Mouse (Mus musculus): Measurements from ENCODE around the gene Pih1d1. TPM values are rescaled to one million over a fixed set of nuclear protein-coding genes. Genes with fewer than 3 reads are reported as not detected.

Pih1d1 gene
- total and polyA plus RNA-seq, 2 experiments from 2014 or later: 56.3 to 152 TPM

- Histone ChIP-seq H3K4me1 (ENCODE audit: control insufficient read depth, insufficient read depth) (no peaks in the 10 kb centered on the region), H3K9me3 (replicated peaks; ENCODE audit: control insufficient read depth, low read length) (no peaks in the 10 kb centered on the region), H3K4me3 (ENCODE audit: low read depth, low read length) (no peak overlapping the region), H3K4me2 (ENCODE audit: low read depth, low read length) (no peak overlapping the region), H3K36me3 (replicated peaks; ENCODE audit: control insufficient read depth, insufficient read depth, low read length) (no peaks in the 10 kb centered on the region), H3K27ac (ENCODE audit: low read depth) (no peak overlapping the region), H3K27me3 (ENCODE audit: control insufficient read depth, insufficient read depth, low read length) (no peaks in the 10 kb centered on the region), H3K9ac (replicated peaks; ENCODE audit: low read depth, low read length) (no peak overlapping the region)
- no peak for DNase-seq (ENCODE audit: low spot score)
- ATAC-seq (ENCODE audit: insufficient read depth, low read depth): no peak
- TF ChIP-seq EP300 (IDR thresholded peaks at IDR 0.05; ENCODE audit: low read depth) (no peak), CTCF (IDR thresholded peaks at IDR 0.05; ENCODE audit: low read depth) (no peak)
- WGBS: 59% methylated on average over 2 of the region's 2 CpGs
Observed at GRCm38 (mm10) chr7:45111940-45112339, 42.2 kb upstream of the Pih1d1 start.

- DNase-seq (ENCODE audit: low spot score) (no peak), ATAC-seq (ENCODE audit: insufficient read depth, low read depth) (no peak)
- Histone ChIP-seq H3K9ac (replicated peaks; ENCODE audit: low read depth, low read length) (no peak overlapping the region), H3K4me2 (ENCODE audit: low read depth, low read length) (no peak overlapping the region), H3K36me3 (replicated peaks; ENCODE audit: control insufficient read depth, insufficient read depth, low read length) (no peaks in the 10 kb centered on the region), H3K9me3 (replicated peaks; ENCODE audit: control insufficient read depth, low read length) (no peaks in the 10 kb centered on the region), H3K27me3 (ENCODE audit: control insufficient read depth, insufficient read depth, low read length) (no peaks in the 10 kb centered on the region), H3K4me1 (ENCODE audit: control insufficient read depth, insufficient read depth) (no peaks in the 10 kb centered on the region), H3K27ac (ENCODE audit: low read depth) (no peak overlapping the region), H3K4me3 (ENCODE audit: low read depth, low read length) (no peak overlapping the region)
- 51% methylated on average over 3 of the region's 3 CpGs for WGBS
- TF ChIP-seq EP300 (IDR thresholded peaks at IDR 0.05; ENCODE audit: low read depth): no peak
- TF ChIP-seq CTCF (IDR thresholded peaks at IDR 0.05; ENCODE audit: low read depth): no peak
Observed at GRCm38 (mm10) chr7:45112529-45112928, 41.6 kb upstream of the Pih1d1 start.

GRCm38 (mm10) chr7:45113476-45113875 is 40.6 kb upstream of the Pih1d1 start:
- WGBS: 20% methylated on average over 2 of the region's 2 CpGs
- H3K27me3 ChIP-seq (ENCODE audit: control insufficient read depth, insufficient read depth, low read length): no peaks in the 10 kb centered on the region
- H3K4me1 ChIP-seq (ENCODE audit: control insufficient read depth, insufficient read depth): no peaks in the 10 kb centered on the region
- H3K9me3 ChIP-seq (replicated peaks; ENCODE audit: control insufficient read depth, low read length): no peaks in the 10 kb centered on the region
- TF ChIP-seq CTCF (IDR thresholded peaks at IDR 0.05; ENCODE audit: low read depth) (no peak), EP300 (IDR thresholded peaks at IDR 0.05; ENCODE audit: low read depth) (no peak)
- DNase-seq (ENCODE audit: low spot score) (no peak), ATAC-seq (ENCODE audit: insufficient read depth, low read depth) (no peak)
- H3K36me3 ChIP-seq (replicated peaks; ENCODE audit: control insufficient read depth, insufficient read depth, low read length): no peaks in the 10 kb centered on the region
- no peak overlapping the region for H3K4me2 ChIP-seq (ENCODE audit: low read depth, low read length)
- no peak overlapping the region for H3K27ac ChIP-seq (ENCODE audit: low read depth)
- no peak overlapping the region for H3K4me3 ChIP-seq (ENCODE audit: low read depth, low read length)
- 0 out of 2 replicates have a peak overlapping the region, but pooled peaks have one; percentile 4 for H3K9ac ChIP-seq (replicated peaks; ENCODE audit: low read depth, low read length)

GRCm38 (mm10) chr7:45117566-45117965 is 36.5 kb upstream of the Pih1d1 start:
- Histone ChIP-seq H3K27me3 (ENCODE audit: control insufficient read depth, insufficient read depth, low read length) (no peaks in the 10 kb centered on the region), H3K36me3 (replicated peaks; ENCODE audit: control insufficient read depth, insufficient read depth, low read length) (peaks cover 36% of the 10 kb centered on the region), H3K27ac (ENCODE audit: low read depth) (no peak overlapping the region), H3K4me2 (ENCODE audit: low read depth, low read length) (no peak overlapping the region), H3K4me3 (ENCODE audit: low read depth, low read length) (no peak overlapping the region), H3K9ac (replicated peaks; ENCODE audit: low read depth, low read length) (no peak overlapping the region), H3K9me3 (replicated peaks; ENCODE audit: control insufficient read depth, low read length) (no peaks in the 10 kb centered on the region), H3K4me1 (ENCODE audit: control insufficient read depth, insufficient read depth) (no peaks in the 10 kb centered on the region; the same call in 1 of the 2 replicates)
- ATAC-seq (ENCODE audit: insufficient read depth, low read depth) (no peak), DNase-seq (ENCODE audit: low spot score) (no peak)
- WGBS: 86% methylated on average over 8 of the region's 8 CpGs
- no peak for TF ChIP-seq EP300 (IDR thresholded peaks at IDR 0.05; ENCODE audit: low read depth)
- TF ChIP-seq CTCF (IDR thresholded peaks at IDR 0.05; ENCODE audit: low read depth): no peak

GRCm38 (mm10) chr7:45118336-45118735 is 35.8 kb upstream of the Pih1d1 start:
- H3K9ac ChIP-seq (replicated peaks; ENCODE audit: low read depth, low read length): no peak overlapping the region
- DNase-seq (ENCODE audit: low spot score) (no peak), ATAC-seq (ENCODE audit: insufficient read depth, low read depth) (no peak)
- no peak overlapping the region for H3K4me3 ChIP-seq (ENCODE audit: low read depth, low read length)
- H3K4me2 ChIP-seq (ENCODE audit: low read depth, low read length): no peak overlapping the region
- TF ChIP-seq CTCF (IDR thresholded peaks at IDR 0.05; ENCODE audit: low read depth) (no peak), EP300 (IDR thresholded peaks at IDR 0.05; ENCODE audit: low read depth) (no peak)
- no peaks in the 10 kb centered on the region for H3K27me3 ChIP-seq (ENCODE audit: control insufficient read depth, insufficient read depth, low read length)
- H3K9me3 ChIP-seq (replicated peaks; ENCODE audit: control insufficient read depth, low read length): no peaks in the 10 kb centered on the region
- no peak overlapping the region for H3K27ac ChIP-seq (ENCODE audit: low read depth)
- H3K36me3 ChIP-seq (replicated peaks; ENCODE audit: control insufficient read depth, insufficient read depth, low read length): peaks cover 40% of the 10 kb centered on the region
- peaks cover 7% of the 10 kb centered on the region for H3K4me1 ChIP-seq (ENCODE audit: control insufficient read depth, insufficient read depth)
- WGBS: 90% methylated on average over 6 of the region's 6 CpGs

All from heart, postnatal 0 days (tissue).